Mouse (Mus musculus) heart, embryonic 16.5 days (tissue): ENCODE measurements around the gene Rcan1. TPM values are rescaled to one million over a fixed set of nuclear protein-coding genes. Genes with fewer than 3 reads are reported as not detected.

ENCODE experiments used
- ATAC-seq: fragments of 200-750 bp; cut with Nextera tagmentation; replicated peaks from 2 replicates; pipeline ENCODE4 v1.8.0; 2017; ENCODE audit warnings: moderate number of reproducible peaks; ENCODE audit not compliant: insufficient read depth, low FRiP score; ENCODE audit errors: extremely low read depth
- H3K27ac ChIP-seq: fragments of 300-500 bp; sonication (generic); 2 replicates; pipeline ENCODE4 v1.5.1; 2014; ENCODE audit warnings: mild to moderate bottlenecking, low read length, control low read depth, moderate library complexity
- H3K27me3 ChIP-seq: fragments of 300-500 bp; sonication (generic); 2 replicates; pipeline ENCODE4 v1.6.1; 2014; ENCODE audit warnings: low read length, mixed read lengths; ENCODE audit not compliant: control insufficient read depth, insufficient read depth
- H3K36me3 ChIP-seq: fragments of 300-500 bp; sonication (generic); 2 replicates; pipeline ENCODE4 v1.6.1; 2014; ENCODE audit not compliant: control insufficient read depth, insufficient read depth
- H3K4me1 ChIP-seq: fragments of 300-500 bp; sonication (generic); 2 replicates; pipeline ENCODE4 v1.6.1; 2014; ENCODE audit warnings: low read length, mixed read lengths; ENCODE audit not compliant: control insufficient read depth, insufficient read depth
- H3K4me2 ChIP-seq: fragments of 300-500 bp; sonication (generic); 2 replicates; pipeline ENCODE4 v1.6.1; 2014; ENCODE audit warnings: low read depth, mild to moderate bottlenecking, control low read depth, low read length
- H3K4me3 ChIP-seq: fragments of 300-500 bp; sonication (generic); 2 replicates; pipeline ENCODE4 v1.5.1; 2014; ENCODE audit warnings: mild to moderate bottlenecking, control low read depth, low read length
- H3K9ac ChIP-seq: fragments of 300-500 bp; sonication (generic); 2 replicates; pipeline ENCODE4 v1.6.1; 2014; ENCODE audit warnings: low read length, control low read depth
- H3K9me3 ChIP-seq: fragments of 300-500 bp; sonication (generic); replicated peaks from 2 replicates; pipeline ENCODE4 v1.6.1; 2016; ENCODE audit warnings: low read length; ENCODE audit not compliant: control insufficient read depth
- WGBS: fragments of 180-500 bp; shearing (Covaris S2); extraction: QIAGEN DNeasy Blood & Tissue Kit; methylation state at CpG from one replicate; pipeline ENCODE4 v1.1.7; 2014; 5-methylcytosine and 5-hydroxymethylcytosine counted together
- polyA plus RNA-seq: library from polyadenylated mRNA; unstranded; fragments of >200 nt; fragmentation: Nextera tagmentation; extraction: Ambion mirVana; gene quantifications from 2 replicates; pipeline ENCODE4 v1.2.1, GENCODE M21; 2015

The Rcan1 gene
- polyA plus RNA-seq, 1 experiment from 2014 or later, result 80.7 TPM

DNA sequence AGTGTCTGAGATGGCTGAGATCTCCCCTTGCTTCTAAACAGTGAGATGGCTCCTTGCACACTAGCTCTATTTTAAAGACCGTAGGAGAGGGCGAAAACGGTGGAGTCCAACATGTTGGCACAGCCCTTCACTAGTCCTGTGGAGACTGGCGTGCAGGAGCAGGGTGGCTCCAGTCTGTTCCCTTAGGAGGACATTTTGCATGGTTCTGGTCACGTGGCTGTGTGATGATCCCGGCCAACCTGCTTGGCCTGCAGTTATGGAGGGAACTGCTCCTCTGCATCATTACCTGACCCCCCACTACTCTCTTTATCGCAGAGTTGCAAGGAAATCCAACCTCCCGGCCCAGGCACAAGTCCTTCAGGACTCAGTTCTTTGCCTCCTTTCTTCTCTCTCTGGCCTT, 29.9 kb upstream of the Rcan1 start:
- no peak overlapping the region for H3K4me2 ChIP-seq
- ATAC-seq, result no peak
- 89% methylated on average over 8 of the region's 8 CpGs for WGBS

DNA sequence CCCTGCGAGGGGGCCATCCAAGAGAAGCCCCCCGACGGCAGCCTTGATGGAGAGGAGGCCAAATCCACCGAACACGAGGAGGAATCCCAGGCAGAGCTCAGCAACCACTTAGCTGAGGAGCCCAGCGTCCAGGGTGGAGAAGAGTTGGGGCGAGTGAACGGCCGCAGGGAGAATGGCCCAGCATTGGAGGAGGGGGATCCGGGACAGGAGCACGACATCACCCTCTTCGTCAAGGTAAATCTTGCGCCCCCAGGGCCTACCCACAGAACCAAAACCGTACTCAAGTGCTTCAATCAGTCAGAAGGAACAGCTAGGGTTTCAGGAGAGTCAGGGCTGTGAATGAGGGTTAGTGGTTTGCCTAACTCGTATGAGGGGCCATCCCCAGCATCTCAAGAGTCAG, 28.7 kb upstream of the Rcan1 start:
- Histone ChIP-seq H3K36me3 (no peaks in the 10 kb centered on the region), H3K4me1 (peaks cover 12% of the 10 kb centered on the region), H3K4me2 (peak overlapping the region; percentile 96), H3K27me3 (peaks cover 47% of the 10 kb centered on the region), H3K4me3 (peak overlapping the region; percentile 71), H3K9ac (peak overlapping the region; percentile 72), H3K9me3 (no peaks in the 10 kb centered on the region; the same call in 1 of the 2 replicates), H3K27ac (no peak overlapping the region)
- WGBS, result 23% methylated on average over 15 of the region's 15 CpGs
- ATAC-seq, result no peak

More for the DNA sequence above, 29.9 kb upstream of the Rcan1 start:
- peaks cover 47% of the 10 kb centered on the region for H3K27me3 ChIP-seq
- H3K4me1 ChIP-seq, result peaks cover 8% of the 10 kb centered on the region
- H3K27ac ChIP-seq, result no peak overlapping the region
- no peak overlapping the region for H3K4me3 ChIP-seq
- H3K36me3 ChIP-seq, result no peaks in the 10 kb centered on the region
- no peaks in the 10 kb centered on the region; the same call in 1 of the 2 replicates for H3K9me3 ChIP-seq
- no peak overlapping the region for H3K9ac ChIP-seq

DNA sequence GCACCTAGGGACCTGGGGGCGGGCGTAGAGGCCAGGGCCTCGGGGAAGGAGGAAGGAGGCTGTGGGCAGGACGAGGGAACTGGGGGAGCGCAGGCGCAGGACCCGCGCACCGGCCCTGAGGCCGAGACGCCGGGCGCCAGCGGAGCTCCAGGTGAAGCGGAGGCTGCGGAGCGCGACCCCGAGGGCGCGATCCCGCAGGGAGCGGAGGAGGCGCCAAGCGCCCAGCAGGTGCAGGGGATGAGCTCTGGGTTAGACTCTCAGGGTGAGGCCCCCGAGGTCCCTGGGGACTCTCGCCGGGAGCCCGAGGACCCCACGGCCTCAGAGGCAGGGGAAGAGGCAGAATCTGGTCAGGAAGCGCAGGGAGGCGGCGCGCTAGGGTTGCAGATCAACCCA, 27.9 kb upstream of the Rcan1 start:
- H3K9ac ChIP-seq, result peak overlapping the region; percentile 72
- no peaks in the 10 kb centered on the region for H3K36me3 ChIP-seq
- peak overlapping the region; percentile 96 for H3K4me2 ChIP-seq
- no peaks in the 10 kb centered on the region; the same call in 1 of the 2 replicates for H3K9me3 ChIP-seq
- peak overlapping the region; percentile 71 for H3K4me3 ChIP-seq
- under 1% methylated on average over 32 of the region's 34 CpGs for WGBS
- H3K27me3 ChIP-seq, result peaks cover 47% of the 10 kb centered on the region
- H3K4me1 ChIP-seq, result peaks cover 19% of the 10 kb centered on the region
- H3K27ac ChIP-seq, result no peak overlapping the region
- ATAC-seq, result peak; percentile 57

DNA sequence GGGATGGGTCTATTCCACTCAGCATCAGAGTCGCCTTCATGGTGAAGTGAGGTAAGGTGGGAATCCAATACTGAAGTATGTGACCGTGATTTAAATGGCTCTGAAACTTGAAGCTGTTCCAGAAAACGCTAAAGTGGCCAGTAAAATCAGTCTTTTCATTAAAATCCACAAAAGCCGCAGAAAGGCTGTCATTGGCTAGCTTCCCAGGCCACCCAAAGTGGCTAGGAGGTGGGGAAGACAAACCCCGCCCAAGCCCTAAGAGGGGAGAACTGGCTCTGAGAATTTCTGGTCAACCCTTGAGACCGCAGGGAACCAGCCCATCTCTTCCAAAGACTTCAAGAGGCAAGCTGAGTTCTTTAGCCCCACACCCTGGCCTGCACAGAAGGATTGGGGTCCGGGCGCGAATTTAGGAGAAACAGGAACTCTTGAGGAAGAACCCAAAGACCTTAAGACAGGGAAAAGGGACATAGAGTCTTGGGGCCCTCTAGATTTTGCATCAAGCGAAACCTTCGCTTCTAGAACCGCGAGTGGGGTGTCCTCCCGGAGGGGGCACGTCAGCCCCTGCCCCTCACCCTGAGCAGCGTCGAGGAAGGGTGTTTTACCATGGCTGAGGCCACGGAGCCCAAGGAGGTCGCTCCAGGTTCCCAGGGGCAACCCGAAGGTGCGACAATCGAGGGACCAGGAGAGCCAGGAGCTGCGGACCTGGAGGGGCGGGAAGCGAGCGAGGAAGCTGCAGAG, 27.4 kb upstream of the Rcan1 start:
- H3K4me1 ChIP-seq, result peaks cover 19% of the 10 kb centered on the region
- peak overlapping the region; percentile 71 for H3K4me3 ChIP-seq
- no peaks in the 10 kb centered on the region; the same call in 1 of the 2 replicates for H3K9me3 ChIP-seq
- H3K36me3 ChIP-seq, result no peaks in the 10 kb centered on the region
- no peak overlapping the region for H3K27ac ChIP-seq
- peaks cover 47% of the 10 kb centered on the region for H3K27me3 ChIP-seq
- no peak for ATAC-seq
- H3K9ac ChIP-seq, result peak overlapping the region; percentile 72
- 14% methylated on average over 26 of the region's 26 CpGs for WGBS
- peak overlapping the region; percentile 96 for H3K4me2 ChIP-seq

DNA sequence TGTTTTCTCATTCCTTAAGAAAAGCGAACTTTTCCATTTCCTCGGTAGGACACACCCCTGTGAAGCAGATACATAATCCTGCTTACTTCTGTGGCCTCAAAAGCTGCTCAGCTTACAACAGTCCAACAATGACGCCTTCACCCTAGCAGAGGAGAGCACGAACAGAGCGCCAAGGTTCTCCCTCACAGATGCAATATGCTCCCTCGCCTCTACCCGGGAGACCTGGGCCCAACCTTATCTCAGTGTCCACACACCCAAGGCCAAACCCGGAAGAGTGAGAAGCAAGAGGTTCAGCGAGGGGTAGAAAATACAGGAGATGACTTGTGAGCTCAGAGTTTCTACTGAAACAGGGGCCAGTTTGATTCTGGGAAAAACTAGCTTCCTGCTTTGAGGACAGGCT, 18.7 kb upstream of the Rcan1 start:
- no peak overlapping the region for H3K4me2 ChIP-seq
- H3K27me3 ChIP-seq, result no peaks in the 10 kb centered on the region
- no peaks in the 10 kb centered on the region for H3K36me3 ChIP-seq
- no peak for ATAC-seq
- H3K27ac ChIP-seq, result no peak overlapping the region
- WGBS, result 52% methylated on average over 9 of the region's 9 CpGs
- H3K4me1 ChIP-seq, result peaks cover 15% of the 10 kb centered on the region
- H3K4me3 ChIP-seq, result no peak overlapping the region
- no peaks in the 10 kb centered on the region for H3K9me3 ChIP-seq
- no peak overlapping the region for H3K9ac ChIP-seq

DNA sequence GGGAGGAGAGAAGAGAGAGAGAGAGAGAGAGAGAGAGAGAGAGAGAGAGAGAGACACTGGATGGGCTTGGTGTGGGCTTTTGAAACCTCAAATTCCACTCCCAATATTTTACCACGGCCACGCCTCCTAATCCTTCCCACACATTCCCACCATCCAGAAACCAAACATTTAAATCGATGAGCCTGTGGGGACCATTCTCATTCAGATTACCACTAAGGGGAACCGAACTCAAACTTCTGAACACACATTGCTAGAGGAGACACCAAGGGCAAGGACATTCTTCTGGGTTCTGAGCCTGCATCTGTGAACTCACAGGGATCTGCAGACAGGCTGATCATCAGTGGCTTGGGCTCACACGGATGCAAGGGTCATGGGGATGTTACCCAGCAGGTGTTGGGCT, 17.8 kb upstream of the Rcan1 start:
- whole genome bisulfite sequencing, result 82% methylated on average over 5 of the region's 5 CpGs
- H3K4me2 ChIP-seq, result no peak overlapping the region
- no peaks in the 10 kb centered on the region for H3K9me3 ChIP-seq
- peaks cover 8% of the 10 kb centered on the region for H3K4me1 ChIP-seq
- no peak overlapping the region for H3K9ac ChIP-seq
- H3K4me3 ChIP-seq, result no peak overlapping the region
- ATAC-seq, result no peak
- no peaks in the 10 kb centered on the region for H3K27me3 ChIP-seq
- H3K27ac ChIP-seq, result no peak overlapping the region
- no peaks in the 10 kb centered on the region for H3K36me3 ChIP-seq

DNA sequence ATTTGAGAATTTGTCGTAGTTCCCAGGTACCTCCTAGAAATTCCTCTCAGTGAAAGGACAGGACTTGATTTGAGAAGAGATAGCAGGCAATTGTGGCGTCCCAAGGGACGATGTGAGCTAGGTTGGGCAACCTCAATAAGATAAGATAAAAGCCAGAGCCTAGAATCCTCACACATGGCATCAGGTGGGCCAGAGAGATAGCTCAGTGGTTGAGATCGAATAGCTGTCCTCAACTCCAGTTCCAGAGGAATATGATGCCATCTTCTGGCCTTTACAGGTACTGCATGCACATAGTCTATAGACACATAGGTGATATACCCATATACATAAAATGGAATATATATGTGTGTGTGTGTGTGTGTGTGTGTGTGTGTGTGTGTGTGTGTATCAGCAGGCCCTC, 16.8 kb upstream of the Rcan1 start:
- H3K27ac ChIP-seq, result no peak overlapping the region
- H3K4me3 ChIP-seq, result no peak overlapping the region
- no peaks in the 10 kb centered on the region for H3K36me3 ChIP-seq
- H3K27me3 ChIP-seq, result no peaks in the 10 kb centered on the region
- 43% methylated on average over 4 of the region's 4 CpGs for WGBS
- H3K9me3 ChIP-seq, result no peaks in the 10 kb centered on the region
- H3K9ac ChIP-seq, result no peak overlapping the region
- no peak for ATAC-seq
- H3K4me2 ChIP-seq, result no peak overlapping the region
- H3K4me1 ChIP-seq, result peaks cover 6% of the 10 kb centered on the region

DNA sequence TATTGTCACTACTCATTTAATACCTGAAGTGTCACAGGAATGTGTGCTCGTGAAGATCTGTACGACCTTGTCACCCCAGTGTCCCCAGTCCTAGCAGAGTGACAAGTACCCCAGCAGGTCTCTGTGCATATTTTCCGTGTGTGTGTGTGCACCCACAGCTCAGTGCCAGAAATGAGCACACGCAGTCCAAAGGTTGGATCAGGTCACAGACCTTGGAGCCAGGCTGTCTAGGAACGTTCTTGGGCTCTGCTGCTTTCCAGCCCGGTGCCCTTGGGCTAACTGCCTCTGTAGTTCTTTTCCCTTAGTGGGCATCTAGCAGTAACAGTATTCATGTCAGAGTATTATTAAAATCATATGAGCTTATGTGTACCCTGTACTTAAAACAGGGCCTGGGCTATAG, 16.4 kb upstream of the Rcan1 start:
- H3K4me3 ChIP-seq, result no peak overlapping the region
- H3K4me1 ChIP-seq, result peaks cover 2% of the 10 kb centered on the region; the same call in 1 of the 2 replicates
- H3K4me2 ChIP-seq, result no peak overlapping the region
- no peaks in the 10 kb centered on the region for H3K9me3 ChIP-seq
- H3K36me3 ChIP-seq, result no peaks in the 10 kb centered on the region
- WGBS, result 68% methylated on average over 6 of the region's 6 CpGs
- no peak overlapping the region for H3K27ac ChIP-seq
- no peak for ATAC-seq
- no peaks in the 10 kb centered on the region for H3K27me3 ChIP-seq
- H3K9ac ChIP-seq, result no peak overlapping the region

DNA sequence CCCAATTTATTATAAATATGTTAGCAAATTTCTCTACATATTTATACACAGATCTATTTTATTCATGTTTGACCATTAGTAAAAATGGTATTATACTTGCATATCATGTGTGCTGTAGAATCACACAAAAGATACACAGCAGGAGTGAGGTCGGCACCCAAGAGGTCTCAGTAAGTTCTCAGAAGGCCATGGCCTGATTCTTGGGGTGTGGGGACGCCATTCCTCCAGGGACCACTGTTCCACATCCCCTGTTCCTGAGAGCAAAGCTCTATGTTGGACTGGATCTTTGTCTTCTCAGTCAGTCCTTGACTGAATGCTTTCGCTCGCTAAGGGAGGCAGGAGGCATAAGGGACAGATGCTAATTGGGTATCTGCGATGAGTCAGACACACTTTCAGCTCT, 14.8 kb upstream of the Rcan1 start, which contains the start of gene Clic6:
TSS of gene Clic6 (plus strand) at position 301 of the 400 bp plus-strand sequence.
- Histone ChIP-seq H3K27me3 (no peaks in the 10 kb centered on the region), H3K27ac (no peak within 1 kb of the TSS), H3K4me1 (no peaks in the 10 kb centered on the region), H3K9me3 (no peaks in the 10 kb centered on the region), H3K4me2 (no peak within 1 kb of the TSS), H3K9ac (no peak within 1 kb of the TSS), H3K36me3 (no peaks in the 10 kb centered on the region), H3K4me3 (no peak within 1 kb of the TSS)
- no peak for ATAC-seq
- 88% methylated on average over 5 of the region's 5 CpGs for WGBS
